Mouse (Mus musculus) cortical plate, adult 2 months (tissue): ENCODE results near the gene Xrcc4.

ENCODE experiments used
- CTCF ChIP-seq: fragments of 200-500 bp; IDR thresholded peaks from 2 replicates; pipeline ENCODE4 v1.5.1; 2011; ENCODE audit warnings: mild to moderate bottlenecking, control low read depth, low read length; ENCODE audit not compliant: insufficient read depth; ENCODE audit errors: extremely low read depth
- POLR2A ChIP-seq: fragments of 200-500 bp; IDR thresholded peaks from 2 replicates; pipeline ENCODE4 v1.6.1; 2011; ENCODE audit warnings: mild to moderate bottlenecking, low read length, control low read depth; ENCODE audit not compliant: insufficient read depth; ENCODE audit errors: extremely low read depth

- TF ChIP-seq POLR2A (no peak), CTCF (no peak)
These were observed 306.5 kb downstream of the Xrcc4 start for GRCm38 (mm10) chr13:89782886-89783285.
